21 mouse cellular contexts compared by ENCODE assay signal in the genomic region with DNA sequence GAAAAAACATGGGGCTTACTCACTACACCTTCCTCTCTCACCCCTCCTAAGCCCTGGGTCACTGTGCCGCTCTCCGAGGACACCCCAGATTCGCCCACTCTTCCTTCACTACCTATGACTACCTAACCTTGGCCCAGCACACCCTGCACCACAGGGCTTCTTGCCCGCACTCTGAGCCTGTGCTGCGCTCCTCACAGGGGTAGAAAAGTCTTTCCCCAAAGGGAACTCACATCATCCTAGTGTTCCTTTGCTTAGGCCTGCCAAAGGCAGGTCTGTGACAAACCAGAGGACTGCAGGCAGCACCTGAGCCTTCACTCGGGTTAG. TPM values are rescaled to one million over a fixed set of nuclear protein-coding genes. Genes with fewer than 3 reads are reported as not detected.
DNase-seq lines count a peak whose midpoint lies in the region; ATAC-seq and TF ChIP-seq lines count a peak whose summit lies in the region.
"Had no signal": no experiment of that assay in that cellular context is flagged by ENCODE, and none has a peak within 500 bp of the region (broad histone marks: within the 10 kb centered on the region; RNA-seq: fewer than 3 reads in every experiment).

No protein-coding gene starts in this region.

- no peaks in the 10 kb centered on the region for H3K36me3 ChIP-seq in heart, embryonic 16.5 days (ENCODE audit: control insufficient read depth, insufficient read depth)
- no peaks in the 10 kb centered on the region for H3K36me3 ChIP-seq in E14TG2a.4 (ENCODE audit: insufficient read depth, low read length)
- no peaks in the 10 kb centered on the region for H3K36me3 ChIP-seq in forebrain, embryonic 14.5 days (ENCODE audit: control insufficient read depth, insufficient read depth, low read length)
- no peaks in the 10 kb centered on the region for H3K36me3 ChIP-seq in midbrain, embryonic 13.5 days
- H3K36me3 ChIP-seq: limb, embryonic 13.5 days; stomach, embryonic 15.5 days had no signal

- H3K27ac ChIP-seq in heart, embryonic 16.5 days (ENCODE audit: low read length), result 0 out of 2 replicates have a peak overlapping the region, but pooled peaks have one; percentile 24
- peak overlapping the region; percentile 35; the same call in 1 of the 2 replicates for H3K27ac ChIP-seq in forebrain, embryonic 14.5 days (ENCODE audit: low read depth, low read length)
- H3K27ac ChIP-seq in midbrain, embryonic 13.5 days, result peak overlapping the region; percentile 76
- H3K27ac ChIP-seq: left cerebral cortex, adult 2 months; limb, embryonic 13.5 days; liver, embryonic 14.5 days; stomach, embryonic 15.5 days had no signal

- H3K4me1 ChIP-seq in heart, embryonic 16.5 days (ENCODE audit: control insufficient read depth, insufficient read depth, low read length), result 0 out of 2 replicates have a peak, but pooled peaks cover 4% of the 10 kb centered on the region
- H3K4me1 ChIP-seq in E14TG2a.4 (replicated peaks; ENCODE audit: low read depth, low read length), result peaks cover 61% of the 10 kb centered on the region
- H3K4me1 ChIP-seq in forebrain, embryonic 14.5 days (ENCODE audit: control insufficient read depth, insufficient read depth, low read length), result 0 out of 2 replicates have a peak, but pooled peaks cover 5% of the 10 kb centered on the region
- peaks cover 27% of the 10 kb centered on the region for H3K4me1 ChIP-seq in midbrain, embryonic 13.5 days (replicated peaks)
- H3K4me1 ChIP-seq: stomach, embryonic 15.5 days had no signal

- H3K4me2 ChIP-seq in heart, embryonic 16.5 days (ENCODE audit: low read depth, low read length), result no peak overlapping the region
- no peak overlapping the region for H3K4me2 ChIP-seq in forebrain, embryonic 14.5 days (ENCODE audit: low read length)
- no peak overlapping the region for H3K4me2 ChIP-seq in midbrain, embryonic 13.5 days (replicated peaks)
- H3K4me2 ChIP-seq: heart, embryonic 11.5 days; limb, embryonic 13.5 days; stomach, embryonic 15.5 days had no signal

- WGBS in heart, embryonic 16.5 days, result 83% methylated on average over 6 of the region's 6 CpGs
- 72% methylated on average over 6 of the region's 6 CpGs for WGBS in forebrain, embryonic 14.5 days
- WGBS in midbrain, embryonic 13.5 days, result 44% methylated on average over 6 of the region's 6 CpGs

- no peak for DNase-seq in heart, postnatal 10 days
- no peak for DNase-seq in forebrain, embryonic 14.5 days (ENCODE audit: low spot score)
- no peak for DNase-seq in frontal cortex, postnatal 25 days (ENCODE audit: low spot score in 2 of 2)
- no peak for DNase-seq in kidney, adult 8-10 months
- no peak for DNase-seq in spleen, adult 18-20 months
- DNase-seq: adrenal gland, postnatal 36 days; cerebellum, adult 2 months; kidney, adult 18-20 months; kidney, postnatal 14 days had no signal

- no peak for TF ChIP-seq CTCF in E14TG2a.4 (conservative IDR thresholded peaks at IDR 0.05; ENCODE audit: low read length)

- H3K9me3 ChIP-seq in heart, embryonic 16.5 days (replicated peaks; ENCODE audit: control insufficient read depth, low read length), result no peaks in the 10 kb centered on the region
- H3K9me3 ChIP-seq in E14TG2a.4 (ENCODE audit: low read length), result no peaks in the 10 kb centered on the region
- H3K9me3 ChIP-seq in forebrain, embryonic 14.5 days (replicated peaks; ENCODE audit: control insufficient read depth, low read length), result no peaks in the 10 kb centered on the region
- no peaks in the 10 kb centered on the region for H3K9me3 ChIP-seq in midbrain, embryonic 13.5 days
- H3K9me3 ChIP-seq: limb, embryonic 13.5 days; stomach, embryonic 15.5 days had no signal

- intact Hi-C loops in heart, postnatal 10 days (cut with DNase I), result no loop called here

- peak overlapping the region; percentile 43; the same call in 1 of the 2 replicates for H3K9ac ChIP-seq in heart, embryonic 16.5 days (ENCODE audit: low read length)
- H3K9ac ChIP-seq in forebrain, embryonic 14.5 days (ENCODE audit: low read length), result no peak overlapping the region
- H3K9ac ChIP-seq in midbrain, embryonic 13.5 days (replicated peaks), result no peak overlapping the region
- H3K9ac ChIP-seq: limb, embryonic 13.5 days; liver, embryonic 14.5 days; stomach, embryonic 15.5 days had no signal

- no peaks in the 10 kb centered on the region for H3K27me3 ChIP-seq in heart, embryonic 16.5 days (ENCODE audit: control insufficient read depth, insufficient read depth, low read length)
- H3K27me3 ChIP-seq in E14TG2a.4 (ENCODE audit: insufficient read depth, low read length), result no peaks in the 10 kb centered on the region
- H3K27me3 ChIP-seq in forebrain, embryonic 14.5 days (replicated peaks; ENCODE audit: control insufficient read depth, insufficient read depth, low read length), result no peaks in the 10 kb centered on the region
- no peaks in the 10 kb centered on the region for H3K27me3 ChIP-seq in midbrain, embryonic 13.5 days
- H3K27me3 ChIP-seq: limb, embryonic 13.5 days; stomach, embryonic 15.5 days had no signal

- ATAC-seq in heart, embryonic 16.5 days (replicated peaks; ENCODE audit: extremely low read depth, insufficient read depth, low FRiP score), result no peak
- ATAC-seq in forebrain, embryonic 14.5 days, result no peak
- ATAC-seq in midbrain, embryonic 13.5 days, result peak; percentile 53; the same call in 1 of the 2 replicates

- H3K4me3 ChIP-seq in heart, embryonic 16.5 days (ENCODE audit: low read length), result no peak overlapping the region
- 0 out of 2 replicates have a peak overlapping the region, but pooled peaks have one; percentile 43 for H3K4me3 ChIP-seq in E14TG2a.4 (replicated peaks; ENCODE audit: low read length)
- no peak overlapping the region for H3K4me3 ChIP-seq in forebrain, embryonic 14.5 days (ENCODE audit: low read depth, low read length)
- no peak overlapping the region for H3K4me3 ChIP-seq in midbrain, embryonic 13.5 days (replicated peaks)
- H3K4me3 ChIP-seq: left cerebral cortex, adult 2 months; limb, embryonic 13.5 days; stomach, embryonic 15.5 days had no signal

RNA-seq across cellular contexts. Expression of gene E2f1, which starts 8.0 kb away (rescaled TPM):
- polyA plus RNA-seq in heart, embryonic 16.5 days (2015; fragmentation: Nextera tagmentation; extraction: Ambion mirVana), result 18.9 and 22.1 TPM in 2 replicates
- 10 to 100 TPM; 10.2 to 10.4 TPM for total RNA-seq in heart, postnatal 10 days (2021)
- polyA plus RNA-seq in forebrain, embryonic 14.5 days (2014; fragmentation: Nextera tagmentation; extraction: Ambion mirVana), result 3.5 and 5.0 TPM in 2 replicates
- polyA plus RNA-seq in midbrain, embryonic 13.5 days (2015; fragmentation: Nextera tagmentation; extraction: Ambion mirVana), result 13.6 and 15.2 TPM in 2 replicates

RNA-seq across cellular contexts. Expression of gene Necab3, which starts 19.0 kb away (rescaled TPM):
- 1.7 and 2.8 TPM in 2 replicates for polyA plus RNA-seq in heart, embryonic 16.5 days (2015; fragmentation: Nextera tagmentation; extraction: Ambion mirVana)
- 1 to 10 TPM; 1.3 to 1.8 TPM for total RNA-seq in heart, postnatal 10 days (2021)
- polyA plus RNA-seq in forebrain, embryonic 14.5 days (2014; fragmentation: Nextera tagmentation; extraction: Ambion mirVana), result 19.8 and 23.6 TPM in 2 replicates
- polyA plus RNA-seq in midbrain, embryonic 13.5 days (2015; fragmentation: Nextera tagmentation; extraction: Ambion mirVana), result 13.4 and 14.5 TPM in 2 replicates

RNA-seq across cellular contexts. Expression of gene Pxmp4, which starts 25.8 kb away (rescaled TPM):
- polyA plus RNA-seq in heart, embryonic 16.5 days (2015; fragmentation: Nextera tagmentation; extraction: Ambion mirVana), result 28.2 and 29.5 TPM in 2 replicates
- total RNA-seq in heart, postnatal 10 days (2021), result 10 to 100 TPM; 25.7 to 26.8 TPM
- 14.8 and 15.2 TPM in 2 replicates for polyA plus RNA-seq in forebrain, embryonic 14.5 days (2014; fragmentation: Nextera tagmentation; extraction: Ambion mirVana)
- polyA plus RNA-seq in midbrain, embryonic 13.5 days (2015; fragmentation: Nextera tagmentation; extraction: Ambion mirVana), result 12.3 and 13.4 TPM in 2 replicates

RNA-seq across cellular contexts. Expression of gene Actl10, which starts 26.1 kb away (rescaled TPM):
- 0.16 and 0.19 TPM in 2 replicates for polyA plus RNA-seq in heart, embryonic 16.5 days (2015; fragmentation: Nextera tagmentation; extraction: Ambion mirVana)
- under 1 TPM in 1 of 2 experiments, not detected in 1; 0.22 TPM for total RNA-seq in heart, postnatal 10 days (2021)
- polyA plus RNA-seq in forebrain, embryonic 14.5 days (2014; fragmentation: Nextera tagmentation; extraction: Ambion mirVana), result 0.15 and 0.19 TPM in 2 replicates
- polyA plus RNA-seq in midbrain, embryonic 13.5 days (2015; fragmentation: Nextera tagmentation; extraction: Ambion mirVana), result 0.26 and 0.55 TPM in 2 replicates
- total RNA-seq: adrenal gland, postnatal 36 days; hematopoietic stem cell, adult 5-6 weeks; left cerebral cortex, adult 2 months; megakaryocyte progenitor cell, adult 5-6 weeks had no signal
- polyA plus RNA-seq: cortical plate, adult 2 months; frontal cortex, adult 2 months; heart, embryonic 11.5 days; liver, embryonic 14.5 days had no signal

RNA-seq across cellular contexts. Expression of gene 1700003F12Rik, which starts 30.8 kb away (rescaled TPM):
- 0.67 and 0.71 TPM in 2 replicates for polyA plus RNA-seq in heart, embryonic 16.5 days (2015; fragmentation: Nextera tagmentation; extraction: Ambion mirVana)
- under 1 TPM; 0.38 to 0.40 TPM for total RNA-seq in heart, postnatal 10 days (2021)
- 1.2 TPM in 2 replicates for polyA plus RNA-seq in forebrain, embryonic 14.5 days (2014; fragmentation: Nextera tagmentation; extraction: Ambion mirVana)
- polyA plus RNA-seq in midbrain, embryonic 13.5 days (2015; fragmentation: Nextera tagmentation; extraction: Ambion mirVana), result 1.8 and 2.0 TPM in 2 replicates
- total RNA-seq: hematopoietic stem cell, adult 5-6 weeks; megakaryocyte progenitor cell, adult 5-6 weeks had no signal

Comparison
In these comparisons a context has a peak if more than half of its experiments do, and no peak if none do; other contexts are left out.
1. H3K27ac ChIP-seq: peak in every context shown above with its lines; median percentile 76 in midbrain, embryonic 13.5 days; 35 in forebrain, embryonic 14.5 days; 24 in heart, embryonic 16.5 days.